Mouse (Mus musculus) embryo, embryonic 11.5 days (tissue): ENCODE measurements around the gene Nbeal1.
A peak's percentile ranks its signal among the peaks of the same experiment; 100 is the strongest.
"Not testable (repeated sequence)": the region's sequence is repeated elsewhere in the genome, so short reads cannot be mapped to it uniquely, and the experiment has no call there.

Source experiments
- DNase-seq: peaks from one replicate; pipeline ENCODE4 v3.0.0-alpha.2; 2012; ENCODE audit warnings: low read depth, low spot score

Gene Nbeal1

DNA sequence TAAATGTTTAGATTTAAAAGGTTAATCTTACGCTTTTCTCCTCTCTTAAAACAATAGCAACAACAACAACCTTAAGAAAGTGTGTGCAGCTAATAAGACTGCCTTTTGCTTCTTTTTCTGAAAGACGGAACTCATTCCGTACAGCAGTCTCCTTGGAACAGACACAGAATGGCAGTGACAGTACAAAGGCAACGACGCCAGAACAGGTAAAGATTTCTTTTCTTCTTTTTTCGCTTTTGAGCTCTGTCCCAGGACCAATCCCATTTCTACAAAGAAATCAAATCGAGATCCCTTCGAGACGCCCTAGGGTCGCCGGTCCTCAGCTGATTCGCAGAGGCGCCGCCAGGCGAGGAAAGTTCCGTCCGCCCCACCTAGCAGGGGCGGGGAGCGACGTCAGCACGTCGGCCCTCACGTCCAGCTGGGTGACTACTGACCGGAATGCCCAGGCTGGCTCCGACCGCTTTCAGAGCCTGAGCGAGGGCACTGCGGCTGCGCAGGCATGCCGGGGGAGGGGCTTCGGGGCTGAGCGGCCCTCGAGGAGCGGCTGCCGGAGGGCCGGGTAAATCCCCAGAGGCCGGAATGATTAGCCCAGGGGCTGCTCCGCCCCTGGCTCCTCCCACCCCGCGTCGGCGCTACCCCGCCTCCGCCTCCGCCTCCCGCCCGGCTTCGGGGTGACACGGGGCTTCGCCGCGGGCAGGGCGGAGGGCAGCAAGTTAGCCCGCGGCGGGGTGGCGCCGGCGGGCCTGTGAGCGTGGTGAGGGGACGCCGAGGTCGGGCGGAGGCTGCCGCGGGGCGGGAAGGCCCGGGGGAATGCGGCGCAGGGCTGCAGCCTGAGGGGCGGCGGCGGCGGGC lies at the start of gene Nbeal1:
TSS of gene Nbeal1 (plus strand) at position 668 of the 852 bp plus-strand sequence.
- DNase-seq = peak; percentile 97

DNA sequence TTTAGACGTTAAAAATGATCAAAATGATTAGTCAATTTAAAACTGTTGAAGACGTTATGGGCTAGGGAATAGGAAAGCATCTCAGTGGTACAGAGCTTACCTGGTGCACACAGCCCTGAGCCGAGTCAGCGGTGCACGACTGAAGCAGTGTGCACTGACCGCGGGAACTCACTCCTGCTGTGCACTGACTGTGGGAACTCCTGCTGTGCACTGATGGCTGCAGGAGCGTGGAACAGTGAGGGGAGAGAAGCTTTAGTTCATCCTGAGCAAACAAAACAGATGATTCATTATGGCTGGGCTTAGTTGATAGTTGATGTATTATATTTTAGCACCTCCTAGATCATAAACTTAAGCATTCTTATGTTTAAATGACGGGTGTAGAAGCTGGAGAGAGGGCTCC lies 43.1 kb upstream of the Nbeal1 start:
- no peak for DNase-seq

DNA sequence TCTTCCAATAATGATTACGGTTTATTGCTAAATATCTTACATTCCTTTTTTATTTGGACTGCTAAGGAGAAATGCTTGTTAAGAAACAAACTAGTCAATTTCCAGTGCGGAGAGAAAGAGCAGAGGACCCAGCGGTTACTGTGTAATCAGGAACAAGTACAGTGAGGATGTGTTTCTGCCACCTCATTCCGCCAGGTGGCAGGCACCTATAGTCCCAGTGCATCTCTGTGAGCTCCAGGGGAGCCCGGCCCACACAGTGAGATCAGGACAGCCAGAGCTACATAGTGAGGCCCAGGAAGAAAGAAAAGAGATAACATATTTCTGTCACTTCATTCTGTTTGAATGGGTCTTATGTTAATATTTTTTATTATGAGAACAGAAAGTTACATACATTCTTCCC lies 27.7 kb upstream of the Nbeal1 start:
- peak; percentile 7 for DNase-seq

DNA sequence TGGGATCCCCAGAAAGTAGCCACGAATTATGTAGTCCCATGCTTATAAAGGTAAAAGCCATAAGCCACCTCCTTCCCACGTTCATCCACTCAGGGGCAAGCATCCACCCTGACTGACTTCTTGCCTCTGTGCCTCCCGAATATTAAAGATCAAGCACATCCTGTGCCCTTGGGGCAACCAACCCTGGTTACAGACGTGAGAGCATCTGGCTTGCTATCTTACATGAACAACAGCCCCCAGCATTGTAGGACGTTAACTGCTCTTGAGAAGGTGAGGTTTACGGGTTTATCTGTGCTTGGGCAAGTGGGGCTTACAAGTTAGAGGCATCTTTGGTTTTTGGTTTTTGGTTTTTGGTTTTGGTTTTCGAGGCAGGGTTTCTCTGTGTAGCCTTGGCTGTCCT lies 23.7 kb upstream of the Nbeal1 start:
- DNase-seq = no peak

DNA sequence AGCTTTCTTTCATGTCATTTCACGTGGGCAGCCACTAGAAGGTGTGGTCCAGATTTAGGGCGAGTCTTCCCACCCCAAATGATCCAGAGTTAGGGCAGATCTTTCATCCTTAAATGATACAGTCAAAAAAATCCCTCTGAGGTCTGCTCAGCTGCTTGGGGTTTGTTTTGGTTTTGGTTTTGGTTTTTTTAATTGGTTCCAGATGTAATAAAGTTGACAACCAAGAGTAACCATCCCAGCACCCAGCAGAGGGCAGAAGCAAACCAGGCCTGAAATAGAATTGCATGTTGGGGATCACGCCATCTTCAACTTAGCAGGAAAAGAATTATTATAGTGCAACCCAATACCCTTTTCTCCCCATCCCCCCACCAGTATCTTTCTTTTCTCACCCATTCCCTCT lies 22.0 kb upstream of the Nbeal1 start:
- peak; percentile 13 for DNase-seq

DNA sequence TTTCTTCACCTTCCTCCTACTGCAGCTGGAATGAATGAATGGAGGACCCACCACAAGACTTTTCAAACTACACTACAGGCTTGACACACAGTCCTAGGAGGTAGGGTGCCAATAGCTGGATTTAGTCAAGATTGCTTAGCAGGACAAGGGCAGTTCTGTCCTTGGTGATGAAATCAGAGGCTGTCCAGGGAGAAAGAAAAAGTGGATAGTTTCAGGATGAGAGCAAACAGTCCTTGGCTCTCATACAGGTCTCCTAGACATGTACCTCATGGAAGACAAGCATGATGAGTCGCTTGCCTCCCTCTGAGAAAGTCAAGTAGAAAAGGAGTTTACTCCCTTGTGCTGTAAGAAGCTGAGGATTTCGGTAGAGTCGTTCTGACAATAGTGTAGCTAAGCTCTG lies 16.7 kb upstream of the Nbeal1 start:
- no peak for DNase-seq

DNA sequence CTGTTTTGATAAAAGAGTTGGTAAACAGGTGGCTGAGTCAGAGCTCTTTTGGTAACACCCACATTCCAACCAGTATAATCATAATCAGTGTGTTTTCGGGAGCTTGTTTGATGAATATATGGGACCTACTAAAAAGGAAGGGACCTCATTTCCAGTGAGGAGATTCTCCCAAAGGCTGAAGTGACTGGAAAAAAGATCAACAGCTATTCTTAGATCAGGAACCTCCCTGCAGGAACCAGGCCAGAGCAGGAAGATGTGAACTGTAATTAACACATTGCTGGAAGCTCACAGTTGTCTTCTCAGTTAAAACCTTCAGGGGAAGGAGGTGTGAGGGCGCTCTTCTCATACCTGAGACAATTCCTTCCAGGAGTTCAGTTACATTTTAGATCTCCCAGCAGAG lies 10.8 kb upstream of the Nbeal1 start:
- DNase-seq = no peak

DNA sequence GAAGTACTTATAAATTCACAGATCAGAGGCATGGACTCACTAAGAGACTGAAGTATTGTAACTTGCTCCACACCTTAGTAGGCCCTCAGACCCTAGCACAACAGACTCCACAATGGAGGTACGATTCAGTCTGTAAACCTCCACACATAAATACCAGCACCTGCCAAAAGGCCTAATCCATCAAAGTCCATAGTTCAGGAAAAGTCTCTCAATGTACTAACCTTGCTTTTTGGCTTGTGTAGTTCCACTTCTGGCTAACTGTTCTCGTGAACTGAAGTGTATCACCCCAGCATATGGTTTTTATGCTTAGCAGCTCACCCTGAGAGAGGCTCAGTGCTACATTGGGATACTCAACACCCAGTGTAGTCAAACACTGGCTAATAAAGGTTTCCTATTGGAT lies 10.1 kb upstream of the Nbeal1 start:
- DNase-seq = no peak

DNA sequence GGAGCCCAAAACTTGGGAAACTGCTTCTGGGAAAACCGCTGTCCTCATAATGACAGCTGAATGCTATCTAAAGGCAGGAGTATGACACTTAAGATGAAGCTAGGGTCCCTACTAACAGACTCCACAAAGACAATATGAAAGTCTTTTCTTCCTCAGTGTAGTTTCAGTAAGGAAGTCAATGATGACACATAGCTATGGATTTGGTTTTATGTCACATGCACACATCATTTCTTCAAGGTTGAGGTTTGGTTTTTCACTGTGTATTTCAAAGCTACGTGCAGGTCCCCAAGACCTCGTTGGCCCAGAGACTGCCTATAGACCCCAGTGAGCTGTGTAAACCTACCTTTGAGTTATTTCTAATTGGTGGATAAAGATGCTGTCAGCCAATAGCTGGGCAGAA lies 7.3 kb upstream of the Nbeal1 start:
- DNase-seq = no peak

DNA sequence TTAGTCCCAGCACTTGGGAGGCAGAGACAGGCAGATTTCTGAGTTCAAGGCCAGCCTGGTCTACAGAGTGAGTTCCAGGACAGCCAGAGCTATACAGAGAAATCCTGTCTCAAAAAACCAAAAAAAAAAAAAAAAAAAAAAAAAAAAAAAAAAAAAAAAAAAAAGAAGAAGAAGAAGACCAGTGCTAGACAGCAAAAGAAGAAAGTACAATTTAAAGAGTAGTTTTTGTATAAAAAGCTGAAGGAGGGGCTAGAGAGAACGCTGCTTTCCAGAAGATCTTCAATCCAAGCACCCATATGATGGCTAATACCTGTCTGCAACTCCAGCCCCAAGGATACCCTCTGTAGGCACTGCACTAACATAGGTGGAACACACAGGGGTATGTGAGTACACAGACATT lies 2.6 kb upstream of the Nbeal1 start:
- DNase-seq = not testable (repeated sequence)

DNA sequence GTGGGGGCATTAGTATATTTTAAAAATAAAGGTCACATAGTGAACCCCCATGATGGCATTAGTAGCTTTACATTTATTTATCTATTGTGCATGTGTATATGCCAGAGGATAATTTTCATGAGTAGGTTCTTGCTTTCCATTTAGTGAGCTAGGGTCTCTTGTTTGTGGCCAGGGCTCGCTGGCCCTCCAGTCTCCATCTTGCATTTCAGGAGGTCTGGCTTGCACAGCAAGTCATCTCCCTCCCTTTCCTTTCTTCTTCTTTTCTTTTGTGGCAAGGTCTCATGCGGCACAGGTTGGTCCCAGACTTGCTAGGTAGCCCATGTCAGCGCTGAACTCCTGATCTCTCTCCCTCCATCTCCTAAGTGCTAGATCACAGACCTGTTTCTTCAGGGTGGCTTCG lies 1.0 kb upstream of the Nbeal1 start:
- no peak for DNase-seq

DNA sequence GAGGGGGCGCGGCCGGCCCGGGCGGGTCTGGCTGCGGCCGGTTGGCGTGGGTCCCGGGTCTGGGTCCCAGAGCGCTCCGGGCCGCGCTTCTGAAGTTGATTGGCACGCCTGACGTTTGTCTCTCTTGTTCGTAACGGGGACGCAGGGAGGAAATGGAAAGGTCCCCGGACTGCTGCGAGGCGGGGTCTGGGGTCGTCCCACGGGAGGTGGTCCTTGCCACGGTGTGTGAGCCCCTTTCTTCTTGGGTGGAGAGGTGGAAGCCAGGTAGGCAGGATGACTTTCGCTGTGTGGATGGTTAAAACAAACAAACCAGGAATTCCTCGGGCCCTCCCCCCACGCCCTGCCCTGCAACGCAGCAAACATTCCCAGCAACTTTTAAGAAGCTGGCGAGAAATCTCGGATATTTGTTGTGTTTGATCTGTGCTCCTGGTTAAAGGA lies 404 bp downstream of the Nbeal1 start:
- peak; percentile 22 for DNase-seq

DNA sequence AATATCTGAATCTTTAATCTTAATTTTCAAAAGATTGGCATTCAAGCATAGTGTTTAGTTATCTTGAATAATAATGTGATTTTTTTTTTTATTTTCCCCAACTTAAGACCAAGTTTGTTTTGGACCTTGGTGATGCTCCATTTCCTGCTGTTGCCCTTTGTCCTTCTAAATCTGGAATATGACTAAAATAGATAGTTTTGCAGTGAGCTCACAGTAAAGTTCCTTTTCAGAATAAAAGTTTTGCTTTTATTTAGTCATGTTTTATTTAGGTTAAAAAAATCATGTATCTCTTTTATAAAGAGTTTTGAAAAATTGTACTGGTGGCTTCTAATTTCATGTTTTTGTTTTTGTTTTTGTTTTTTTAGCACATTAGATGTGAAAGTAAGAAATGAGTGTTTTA lies 8.1 kb downstream of the Nbeal1 start:
- DNase-seq = no peak

DNA sequence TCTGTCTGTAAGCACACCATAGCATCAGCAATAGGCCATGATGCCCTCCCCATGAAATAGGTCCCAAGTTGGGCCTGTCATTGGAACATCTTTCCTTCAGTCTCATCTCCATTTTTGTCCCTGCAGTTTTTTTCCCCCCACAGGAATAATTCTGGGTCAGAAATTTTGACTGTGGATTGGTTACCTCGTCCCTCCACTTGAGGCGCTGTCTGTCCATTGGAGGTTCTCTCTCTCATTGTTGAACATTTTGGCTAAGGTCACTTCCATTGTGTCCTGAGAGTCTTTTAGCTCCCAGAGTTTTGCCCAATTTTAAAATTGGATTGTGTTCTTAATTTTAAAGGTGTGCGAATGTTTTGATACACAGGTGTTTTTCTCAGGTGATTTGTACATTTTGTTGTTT lies 16.4 kb downstream of the Nbeal1 start:
- DNase-seq = no peak

DNA sequence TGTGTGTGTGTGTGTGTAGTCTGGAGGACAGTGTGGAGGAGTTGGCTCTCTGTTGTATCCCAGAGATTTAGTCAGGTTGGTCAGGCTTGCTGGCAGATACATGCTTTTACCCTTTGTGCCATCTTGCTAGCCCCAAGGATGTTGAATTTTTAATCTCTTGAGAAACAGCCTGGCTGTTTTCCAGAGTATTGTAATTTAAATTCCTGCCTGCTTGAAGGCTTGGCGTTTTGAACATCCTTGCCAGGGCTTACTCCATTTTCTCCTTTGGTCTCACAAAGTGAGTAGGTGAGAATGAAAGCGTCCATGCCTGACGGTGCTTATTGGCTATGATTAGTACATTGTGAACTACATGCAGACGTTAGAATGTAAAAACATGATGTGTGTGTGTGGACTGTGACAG lies 18.6 kb downstream of the Nbeal1 start:
- no peak for DNase-seq

DNA sequence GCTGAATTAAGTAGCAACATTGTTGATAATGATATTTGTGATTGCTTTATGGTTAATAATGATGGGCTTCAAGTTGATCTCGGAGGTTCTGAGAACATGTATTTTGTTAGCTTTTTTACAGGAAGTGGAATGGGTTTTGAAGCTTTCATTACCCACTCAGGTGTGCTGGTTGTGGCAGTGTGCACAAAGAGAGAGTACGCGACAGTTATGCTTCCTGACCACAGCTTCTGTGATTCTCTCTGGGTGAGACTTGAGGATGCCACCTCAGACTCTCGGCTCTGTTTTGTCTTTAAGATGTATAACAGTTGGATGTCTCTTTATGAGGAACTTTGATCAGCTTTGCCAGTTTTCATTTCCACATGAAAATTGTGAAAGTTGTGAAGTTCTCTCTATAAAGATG lies 55.9 kb downstream of the Nbeal1 start:
- DNase-seq = no peak

DNA sequence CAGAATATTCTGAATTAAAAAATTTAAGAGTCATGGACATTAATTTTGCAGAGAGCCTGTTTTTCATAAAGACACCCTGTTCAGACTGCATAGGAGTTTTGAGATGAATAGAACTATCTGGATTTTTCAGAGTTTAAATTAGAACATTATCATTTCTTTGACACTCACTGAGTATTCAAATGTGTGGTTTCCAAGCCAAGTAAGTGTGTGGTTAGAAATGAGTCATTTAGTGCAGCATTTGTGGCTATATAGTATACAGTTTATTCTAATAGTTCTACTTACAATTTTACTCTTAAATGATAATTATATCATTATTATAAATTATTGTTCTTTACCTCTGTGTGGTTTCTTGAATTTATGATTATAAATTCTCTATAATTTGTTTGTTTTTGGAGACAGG lies 60.0 kb downstream of the Nbeal1 start:
- DNase-seq = no peak

DNA sequence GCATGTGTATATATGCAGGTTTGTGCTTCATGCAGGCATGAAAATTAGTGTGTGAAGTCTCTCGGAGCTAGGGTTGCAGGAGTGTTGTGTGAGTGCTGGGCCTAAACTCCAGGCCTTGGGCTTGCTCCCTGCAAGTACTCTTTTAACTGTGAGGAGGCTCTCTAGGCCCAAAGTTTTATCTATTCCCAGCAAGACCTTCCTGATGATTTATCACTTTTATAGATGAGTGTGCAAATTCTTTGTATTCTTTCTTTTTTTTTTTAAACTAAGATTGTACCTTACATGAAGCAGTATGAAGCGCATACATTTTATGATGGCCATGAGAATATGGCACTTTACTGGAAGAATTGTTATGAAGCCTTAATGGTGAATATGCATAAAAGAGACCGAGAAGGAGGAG lies 87.7 kb downstream of the Nbeal1 start:
- no peak for DNase-seq

DNA sequence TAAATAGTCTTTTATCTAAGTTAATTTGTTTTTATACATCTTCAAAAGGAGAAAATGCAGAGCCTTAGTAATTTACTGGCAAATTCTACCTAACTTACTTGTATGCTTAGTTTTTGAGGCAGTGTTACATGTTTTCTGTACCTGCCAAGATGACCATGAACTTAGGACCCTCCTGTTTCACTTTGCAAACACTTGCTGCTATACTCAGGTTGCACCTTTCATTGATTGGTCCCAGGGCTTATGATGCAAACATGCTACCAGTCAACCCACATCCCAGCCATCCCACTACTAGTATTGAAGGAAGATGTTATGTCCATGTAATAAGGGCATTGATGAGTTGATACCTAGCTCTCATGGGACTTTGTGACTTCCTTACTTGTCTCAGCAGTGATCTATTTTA lies 88.9 kb downstream of the Nbeal1 start:
- no peak for DNase-seq

DNA sequence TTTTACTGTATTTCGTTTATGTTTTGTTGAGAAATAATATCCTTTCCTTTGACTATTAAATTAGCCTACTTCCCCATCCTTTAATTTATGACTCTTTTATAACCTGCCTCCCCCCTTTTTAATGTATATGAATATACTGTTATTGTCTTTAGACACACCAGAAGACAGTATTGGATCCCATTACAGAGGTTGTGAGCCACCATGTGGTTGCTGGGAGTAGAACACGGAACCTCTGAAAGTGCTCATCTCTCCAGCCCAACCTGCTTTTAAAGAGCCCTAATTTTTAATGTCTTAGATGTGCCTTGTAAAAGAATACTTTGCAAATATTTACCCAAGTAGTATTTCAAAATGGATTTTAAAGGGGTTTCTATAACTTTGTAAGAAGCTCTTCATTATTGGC lies 92.1 kb downstream of the Nbeal1 start:
- DNase-seq = no peak

DNA sequence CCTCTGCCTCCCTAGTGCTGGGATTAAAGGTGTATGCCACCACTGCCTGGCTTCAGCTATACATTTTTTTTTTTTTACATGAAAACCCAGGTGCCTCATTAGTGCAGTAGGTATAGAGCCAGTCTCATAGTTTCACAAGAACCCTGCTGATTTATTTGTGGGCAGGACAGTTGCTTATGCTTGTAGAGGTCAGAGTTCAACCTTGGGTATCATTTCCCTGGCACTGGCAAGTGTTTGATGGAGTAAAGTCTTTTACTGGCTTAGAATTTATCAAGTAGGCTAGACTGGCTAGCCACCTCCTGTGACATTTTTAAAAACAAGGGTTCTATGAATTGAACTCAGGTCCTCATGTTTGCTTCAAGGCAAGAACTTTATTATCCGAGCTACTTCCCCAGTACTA lies 113.5 kb downstream of the Nbeal1 start:
- DNase-seq = no peak

DNA sequence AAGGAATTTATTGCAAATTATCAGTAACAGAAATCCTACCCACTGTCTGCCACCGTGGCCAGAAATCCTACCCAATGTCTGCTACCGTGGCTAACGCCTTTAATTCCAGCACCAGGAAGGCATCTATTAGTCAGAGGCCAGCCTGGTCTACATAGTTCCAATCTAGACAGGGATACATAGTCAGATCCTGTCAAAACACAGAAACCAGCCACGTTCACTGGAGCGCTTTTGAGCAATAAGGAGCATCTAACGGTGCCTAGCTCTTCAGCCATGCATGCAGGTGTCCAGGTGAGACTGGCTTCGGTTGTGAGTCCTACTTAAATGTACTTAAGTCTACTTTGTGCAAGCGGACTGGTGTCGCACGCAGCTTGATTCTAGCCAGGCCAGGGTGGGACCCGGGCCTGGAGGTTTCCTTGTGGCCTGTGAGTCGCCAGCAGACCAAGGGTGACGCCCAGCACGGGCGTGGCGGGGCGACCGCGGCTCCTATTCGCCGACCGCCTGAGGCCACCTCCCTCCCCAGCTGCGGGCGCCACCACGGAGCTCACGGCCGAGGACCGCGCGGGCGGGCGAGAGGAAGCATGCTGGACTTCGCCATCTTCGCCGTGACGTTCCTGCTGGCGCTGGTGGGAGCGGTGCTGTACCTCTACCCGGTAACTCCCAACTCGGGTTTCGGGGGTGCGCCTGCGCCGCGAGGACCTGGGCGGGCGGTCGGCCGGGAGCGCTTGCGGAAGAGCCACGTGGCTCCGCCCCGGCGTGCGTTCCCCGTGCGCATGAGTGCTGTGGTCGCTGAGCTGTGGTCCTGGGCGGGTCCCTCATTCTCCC lies 162.6 kb downstream of the Nbeal1 start, which contains the start of gene Cyp20a1:
TSS of gene Cyp20a1 (plus strand) at position 516 of the 822 bp plus-strand sequence.
- peak; percentile 72 for DNase-seq
